Comparison of ENCODE assay signal across 11 mouse cellular contexts in the genomic region with DNA sequence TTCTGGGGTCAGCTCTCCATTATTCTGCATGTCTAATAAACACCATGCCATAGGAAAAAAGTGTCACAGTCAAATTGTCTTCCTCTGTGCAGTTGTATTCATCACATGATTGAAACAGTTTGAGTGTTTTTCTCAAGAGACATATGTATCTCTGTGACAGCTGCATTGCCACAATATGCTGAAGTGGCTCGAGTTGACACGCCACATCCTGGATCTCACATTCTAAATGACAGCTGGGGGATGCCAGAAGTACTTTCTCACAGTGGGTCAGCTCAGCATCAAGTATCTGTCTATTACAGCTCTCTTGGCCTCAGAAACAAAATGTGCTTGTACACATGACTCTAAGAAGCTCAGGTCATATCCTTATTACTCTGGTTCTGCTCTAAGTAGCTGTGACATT.
A peak's percentile ranks its signal among the peaks of the same experiment; 100 is the strongest.
DNase-seq lines count a peak whose midpoint lies in the region; ATAC-seq and TF ChIP-seq lines count a peak whose summit lies in the region.
"Had no signal": no experiment of that assay in that cellular context is flagged by ENCODE, and none has a peak within 500 bp of the region (broad histone marks: within the 10 kb centered on the region; RNA-seq: fewer than 3 reads in every experiment).

No protein-coding gene starts in this region.

- no peak overlapping the region for H3K9ac ChIP-seq in forebrain, postnatal 0 days
- no peak overlapping the region for H3K9ac ChIP-seq in forebrain, embryonic 11.5 days (ENCODE audit: low read length)
- H3K9ac ChIP-seq in lung, embryonic 15.5 days = no peak overlapping the region
- H3K9ac ChIP-seq in midbrain, embryonic 16.5 days (ENCODE audit: low read depth, low read length) = no peak overlapping the region

- no peaks in the 10 kb centered on the region for H3K27me3 ChIP-seq in forebrain, postnatal 0 days (ENCODE audit: insufficient read depth, low read length)
- H3K27me3 ChIP-seq in forebrain, embryonic 11.5 days (ENCODE audit: control insufficient read depth, insufficient read depth, low read length) = no peaks in the 10 kb centered on the region
- no peaks in the 10 kb centered on the region for H3K27me3 ChIP-seq in lung, embryonic 15.5 days
- H3K27me3 ChIP-seq in midbrain, embryonic 16.5 days (ENCODE audit: control insufficient read depth, insufficient read depth, low read depth, low read length) = no peaks in the 10 kb centered on the region

- no peak overlapping the region for H3K27ac ChIP-seq in forebrain, postnatal 0 days (ENCODE audit: low read depth, low read length)
- no peak overlapping the region for H3K27ac ChIP-seq in forebrain, embryonic 11.5 days (ENCODE audit: low read depth, low read length)
- no peak overlapping the region for H3K27ac ChIP-seq in lung, embryonic 15.5 days
- no peak overlapping the region for H3K27ac ChIP-seq in midbrain, embryonic 16.5 days (ENCODE audit: low read length)

- TF ChIP-seq CTCF in forebrain, postnatal 0 days (IDR thresholded peaks at IDR 0.05; ENCODE audit: low read depth) = no peak
- no peak for TF ChIP-seq CTCF in lung, adult 2 months (IDR thresholded peaks at IDR 0.05; ENCODE audit: insufficient read depth, low read length)

- no peaks in the 10 kb centered on the region for H3K36me3 ChIP-seq in forebrain, postnatal 0 days (ENCODE audit: insufficient read depth)
- no peaks in the 10 kb centered on the region for H3K36me3 ChIP-seq in forebrain, embryonic 11.5 days (ENCODE audit: control insufficient read depth, insufficient read depth, low read length)
- H3K36me3 ChIP-seq in lung, embryonic 15.5 days = no peaks in the 10 kb centered on the region
- H3K36me3 ChIP-seq in midbrain, embryonic 16.5 days (ENCODE audit: control insufficient read depth, insufficient read depth, low read length) = no peaks in the 10 kb centered on the region

- H3K4me1 ChIP-seq in forebrain, postnatal 0 days (ENCODE audit: insufficient read depth) = no peaks in the 10 kb centered on the region
- no peaks in the 10 kb centered on the region for H3K4me1 ChIP-seq in forebrain, embryonic 11.5 days (replicated peaks; ENCODE audit: control insufficient read depth, insufficient read depth, low read length)
- no peaks in the 10 kb centered on the region for H3K4me1 ChIP-seq in lung, embryonic 15.5 days
- H3K4me1 ChIP-seq in lung, adult 2 months (ENCODE audit: control insufficient read depth, insufficient read depth, low read length) = peaks cover 2% of the 10 kb centered on the region
- H3K4me1 ChIP-seq in midbrain, embryonic 16.5 days (ENCODE audit: control insufficient read depth, insufficient read depth, low read length) = no peaks in the 10 kb centered on the region

- peak; percentile 12 for DNase-seq in forebrain, postnatal 0 days
- no peak for DNase-seq in forebrain, embryonic 11.5 days (ENCODE audit: low spot score)
- DNase-seq in lung, adult 2 months = no peak
- peak; percentile 16 for DNase-seq in T-cell, adult 2 months (ENCODE audit: low spot score)
- DNase-seq in urinary bladder, adult 2 months (ENCODE audit: low spot score) = no peak
- DNase-seq: cerebellum, adult 11-12 months; kidney, adult 8-10 months; left cerebral cortex, postnatal 4 days had no signal

- TF ChIP-seq POLR2A in lung, adult 2 months (IDR thresholded peaks at IDR 0.05; ENCODE audit: borderline replicate concordance, extremely low read depth, low read depth, low read length) = no peak

- no peak for ATAC-seq in forebrain, postnatal 0 days
- no peak for ATAC-seq in forebrain, embryonic 11.5 days (replicated peaks; ENCODE audit: low FRiP score)
- ATAC-seq in lung, embryonic 15.5 days (ENCODE audit: borderline replicate concordance, extremely low read depth, low FRiP score, low TSS enrichment) = peak; percentile 94
- ATAC-seq in megakaryocyte, adult 5-6 weeks (ENCODE audit: poor library complexity, severe bottlenecking) = peak; percentile 38
- ATAC-seq in midbrain, embryonic 16.5 days = no peak

- no peak overlapping the region for H3K4me3 ChIP-seq in forebrain, postnatal 0 days (ENCODE audit: low read depth, low read length)
- no peak overlapping the region for H3K4me3 ChIP-seq in forebrain, embryonic 11.5 days (ENCODE audit: low read depth, low read length)
- H3K4me3 ChIP-seq in lung, embryonic 15.5 days = no peak overlapping the region
- H3K4me3 ChIP-seq in lung, adult 2 months (replicated peaks; ENCODE audit: extremely low read depth, low read depth, low read length) = no peak overlapping the region
- no peak overlapping the region for H3K4me3 ChIP-seq in midbrain, embryonic 16.5 days (ENCODE audit: low read depth, low read length)

- WGBS in forebrain, postnatal 0 days = 55% methylated on average over 2 of the region's 2 CpGs
- WGBS in forebrain, embryonic 11.5 days = 73% methylated on average over 2 of the region's 2 CpGs
- 49% methylated on average over 2 of the region's 2 CpGs for WGBS in lung, embryonic 15.5 days
- 44% methylated on average over 2 of the region's 2 CpGs for WGBS in lung, adult 2 months
- WGBS in midbrain, embryonic 16.5 days = 82% methylated on average over 2 of the region's 2 CpGs

- H3K4me2 ChIP-seq in forebrain, postnatal 0 days (ENCODE audit: low read depth) = no peak overlapping the region
- H3K4me2 ChIP-seq in forebrain, embryonic 11.5 days (ENCODE audit: low read depth, low read length, severe bottlenecking) = no peak overlapping the region
- H3K4me2 ChIP-seq in lung, embryonic 15.5 days = no peak overlapping the region
- H3K4me2 ChIP-seq in midbrain, embryonic 16.5 days (ENCODE audit: low read length) = no peak overlapping the region

- no peaks in the 10 kb centered on the region for H3K9me3 ChIP-seq in forebrain, postnatal 0 days (ENCODE audit: low read length)
- no peaks in the 10 kb centered on the region for H3K9me3 ChIP-seq in forebrain, embryonic 11.5 days (ENCODE audit: control insufficient read depth, low read length)
- no peaks in the 10 kb centered on the region for H3K9me3 ChIP-seq in lung, embryonic 15.5 days
- no peaks in the 10 kb centered on the region for H3K9me3 ChIP-seq in midbrain, embryonic 16.5 days (replicated peaks; ENCODE audit: control insufficient read depth, low read length, poor library complexity, severe bottlenecking)

Comparison
In these comparisons a context has a peak if more than half of its experiments do, and no peak if none do; other contexts are left out.
1. DNase-seq: peak in forebrain, postnatal 0 days (single experiment) and T-cell, adult 2 months (single experiment); none in forebrain, embryonic 11.5 days (single experiment), lung, adult 2 months (single experiment) and urinary bladder, adult 2 months (single experiment).
2. ATAC-seq: peak in lung, embryonic 15.5 days (single experiment) and megakaryocyte, adult 5-6 weeks (single experiment); none in forebrain, postnatal 0 days (single experiment), forebrain, embryonic 11.5 days (single experiment) and midbrain, embryonic 16.5 days (single experiment).